Mouse (Mus musculus): ENCODE measurements at regions not wholly inside any gene's neighbourhood (a gene's known extent, or its start where the extent isn't known, plus 50 kb on each side); places are given as distances from the start of the nearest gene placed in this dataset.

DNA sequence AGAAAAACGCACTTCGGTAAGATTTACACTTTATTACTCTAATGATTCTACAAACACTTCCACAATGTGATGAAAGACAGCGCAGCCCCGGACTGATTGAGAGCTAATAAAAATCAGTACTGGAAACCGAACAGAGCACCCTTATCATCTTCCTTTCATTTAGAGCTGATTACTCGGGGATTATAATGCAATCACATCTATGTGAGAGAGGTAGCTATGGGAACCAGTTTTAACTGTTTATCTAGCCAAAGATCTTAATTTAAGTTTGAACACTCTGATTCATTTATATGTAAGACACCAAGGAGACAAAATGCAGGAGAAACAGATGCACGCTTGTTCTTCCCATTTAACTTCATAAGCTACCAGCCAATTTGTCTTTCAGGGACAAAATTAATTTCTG lies 124.1 kb upstream of the Lmo4 start:
- TF ChIP-seq TCF3 (IDR thresholded peaks at IDR 0.05; ENCODE audit: insufficient read length, low read depth) (no peak), TCF12 (IDR thresholded peaks at IDR 0.05; ENCODE audit: insufficient read depth, poor library complexity, severe bottlenecking) (no peak), POLR2A (IDR thresholded peaks at IDR 0.05; ENCODE audit: insufficient read length, low read depth) (no peak), USF1 (IDR thresholded peaks at IDR 0.05; ENCODE audit: low read depth) (no peak), POLR2AphosphoS2 (IDR thresholded peaks at IDR 0.05; ENCODE audit: insufficient read length, low read depth) (no peak), REST (IDR thresholded peaks at IDR 0.05; ENCODE audit: insufficient read depth, insufficient read length) (no peak), E2F4 (IDR thresholded peaks at IDR 0.05; ENCODE audit: insufficient read depth) (no peak), CEBPB (IDR thresholded peaks at IDR 0.05; ENCODE audit: insufficient read depth, poor library complexity, severe bottlenecking) (no peak)

All from myocyte (in vitro differentiated cells).